Mouse (Mus musculus) stomach, embryonic 16.5 days (tissue): ENCODE measurements around the gene Robo1. TPM values are rescaled to one million over a fixed set of nuclear protein-coding genes. Genes with fewer than 3 reads are reported as not detected.

Source experiments
- ATAC-seq: fragments of 200-750 bp; cut with Nextera tagmentation; 2 replicates; pipeline ENCODE4 v1.8.0; 2017; ENCODE audit warnings: moderate number of reproducible peaks, moderate TSS enrichment; ENCODE audit not compliant: insufficient read depth, low FRiP score
- H3K27ac ChIP-seq: fragments of 300-500 bp; sonication (generic); 2 replicates; pipeline ENCODE4 v1.5.1; 2014; ENCODE audit warnings: low read length
- H3K27me3 ChIP-seq: fragments of 300-500 bp; sonication (generic); 2 replicates; pipeline ENCODE4 v1.6.1; 2014; ENCODE audit warnings: low read length, control low read depth, mixed read lengths; ENCODE audit not compliant: control insufficient read depth, insufficient read depth
- H3K36me3 ChIP-seq: fragments of 300-500 bp; sonication (generic); 2 replicates; pipeline ENCODE4 v1.6.1; 2014; ENCODE audit warnings: low read length; ENCODE audit not compliant: control insufficient read depth, insufficient read depth
- H3K4me1 ChIP-seq: fragments of 300-500 bp; sonication (generic); 2 replicates; pipeline ENCODE4 v1.6.1; 2014; ENCODE audit warnings: low read length, control low read depth, mixed read lengths; ENCODE audit not compliant: control insufficient read depth, insufficient read depth
- H3K4me2 ChIP-seq: fragments of 300-500 bp; sonication (generic); 2 replicates; pipeline ENCODE4 v1.6.1; 2014; ENCODE audit warnings: low read depth, low read length, mixed read lengths
- H3K4me3 ChIP-seq: fragments of 300-500 bp; sonication (generic); replicated peaks from 2 replicates; pipeline ENCODE4 v1.5.1; 2014; ENCODE audit warnings: mild to moderate bottlenecking, low read length
- H3K9ac ChIP-seq: fragments of 300-500 bp; sonication (generic); 2 replicates; pipeline ENCODE4 v1.6.1; 2014; ENCODE audit warnings: low read length
- H3K9me3 ChIP-seq: fragments of 300-500 bp; sonication (generic); replicated peaks from 2 replicates; pipeline ENCODE4 v1.6.1; 2016; ENCODE audit warnings: low read length, control low read depth; ENCODE audit not compliant: control insufficient read depth
- WGBS: fragments of 180-500 bp; shearing (Covaris S2); extraction: QIAGEN DNeasy Blood & Tissue Kit; methylation state at CpG from one replicate; pipeline ENCODE4 v1.1.7; 2014; 5-methylcytosine and 5-hydroxymethylcytosine counted together
- polyA plus RNA-seq: library from polyadenylated mRNA; unstranded; fragments of >200 nt; fragmentation: Nextera tagmentation; extraction: Ambion mirVana; gene quantifications from 2 replicates; pipeline ENCODE4 v1.2.1, GENCODE M21; 2015

Gene Robo1
- polyA plus RNA-seq, 1 experiment from 2014 or later = 23.4 TPM

DNA sequence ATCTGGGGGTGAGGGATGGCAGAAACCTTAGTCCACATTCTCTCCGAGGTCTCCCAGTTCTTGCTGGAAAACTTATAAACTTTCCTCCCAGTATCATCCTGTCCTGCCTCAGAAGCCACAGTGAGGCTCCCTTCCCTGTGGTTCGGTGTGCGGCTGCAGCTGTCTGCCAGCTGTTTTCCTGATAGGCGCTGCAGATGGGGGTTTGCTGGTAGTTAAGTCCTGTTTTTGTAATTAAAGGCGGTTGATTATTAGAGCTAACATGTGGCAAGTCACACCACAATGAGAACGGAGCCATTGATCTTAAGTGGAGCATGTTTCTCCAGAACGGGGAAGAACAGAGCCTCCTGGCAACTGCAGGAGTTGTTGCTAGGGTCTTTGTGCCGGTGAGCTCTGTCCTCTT is 699.3 kb downstream of the Robo1 start:
- Histone ChIP-seq H3K9me3 (no peaks in the 10 kb centered on the region), H3K4me2 (no peak overlapping the region), H3K27ac (no peak overlapping the region), H3K4me1 (no peaks in the 10 kb centered on the region), H3K4me3 (no peak overlapping the region), H3K9ac (no peak overlapping the region), H3K27me3 (no peaks in the 10 kb centered on the region), H3K36me3 (no peaks in the 10 kb centered on the region; the same call in 1 of the 2 replicates)
- no peak for ATAC-seq
- WGBS = 64% methylated on average over 8 of the region's 8 CpGs

- H3K27ac ChIP-seq = no peak overlapping the region
- H3K9me3 ChIP-seq = no peaks in the 10 kb centered on the region
- 79% methylated on average over 7 of the region's 7 CpGs for WGBS
- no peak overlapping the region for H3K9ac ChIP-seq
- no peak for ATAC-seq
- no peak overlapping the region for H3K4me2 ChIP-seq
- 0 out of 2 replicates have a peak, but pooled peaks cover 3% of the 10 kb centered on the region for H3K36me3 ChIP-seq
- no peak overlapping the region for H3K4me3 ChIP-seq
- no peaks in the 10 kb centered on the region for H3K4me1 ChIP-seq
- no peaks in the 10 kb centered on the region for H3K27me3 ChIP-seq
Measured at GRCm38 (mm10) chr16:73011313-73011712, 703.2 kb downstream of the Robo1 start.

GRCm38 (mm10) chr16:73012926-73013325 is 704.8 kb downstream of the Robo1 start:
- Histone ChIP-seq H3K9me3 (no peaks in the 10 kb centered on the region), H3K9ac (no peak overlapping the region), H3K4me3 (no peak overlapping the region), H3K27ac (no peak overlapping the region), H3K4me2 (no peak overlapping the region), H3K4me1 (no peaks in the 10 kb centered on the region), H3K27me3 (no peaks in the 10 kb centered on the region), H3K36me3 (0 out of 2 replicates have a peak, but pooled peaks cover 3% of the 10 kb centered on the region)
- 94% methylated on average over 11 of the region's 11 CpGs for WGBS
- no peak for ATAC-seq

GRCm38 (mm10) chr16:73014544-73014943 is 706.4 kb downstream of the Robo1 start:
- Histone ChIP-seq H3K4me2 (no peak overlapping the region), H3K36me3 (0 out of 2 replicates have a peak, but pooled peaks cover 3% of the 10 kb centered on the region), H3K27ac (no peak overlapping the region), H3K27me3 (no peaks in the 10 kb centered on the region), H3K4me1 (no peaks in the 10 kb centered on the region), H3K9ac (no peak overlapping the region), H3K4me3 (no peak overlapping the region), H3K9me3 (no peaks in the 10 kb centered on the region)
- ATAC-seq = no peak
- WGBS = 57% methylated on average over 8 of the region's 8 CpGs

DNA sequence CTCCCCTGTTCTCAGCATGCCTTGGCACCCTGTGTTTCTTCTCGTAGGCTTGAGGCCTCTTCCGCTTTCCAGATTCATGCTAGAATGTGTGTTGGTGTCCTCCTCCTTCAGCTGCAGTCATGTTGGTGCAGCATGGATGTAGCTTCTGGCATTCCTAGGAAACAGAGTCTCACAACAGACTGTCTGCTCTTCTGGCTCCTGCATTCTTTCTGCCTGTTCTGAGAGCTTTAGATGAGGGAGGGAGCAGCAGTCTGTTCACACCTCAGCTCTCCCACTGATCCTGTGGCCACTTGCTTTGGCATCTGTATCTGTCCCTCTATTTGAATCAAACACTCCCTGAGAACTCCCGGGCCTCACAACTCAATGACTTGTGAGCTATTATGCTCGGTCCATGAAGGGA is 707.9 kb downstream of the Robo1 start:
- H3K4me2 ChIP-seq = no peak overlapping the region
- ATAC-seq = no peak
- 70% methylated on average over 4 of the region's 4 CpGs for WGBS
- H3K9ac ChIP-seq = no peak overlapping the region
- H3K27me3 ChIP-seq = no peaks in the 10 kb centered on the region
- no peak overlapping the region for H3K27ac ChIP-seq
- no peaks in the 10 kb centered on the region for H3K9me3 ChIP-seq
- H3K4me3 ChIP-seq = no peak overlapping the region
- no peaks in the 10 kb centered on the region for H3K4me1 ChIP-seq
- H3K36me3 ChIP-seq = 0 out of 2 replicates have a peak, but pooled peaks cover 3% of the 10 kb centered on the region

GRCm38 (mm10) chr16:73016801-73017200 is 708.7 kb downstream of the Robo1 start:
- ATAC-seq = no peak

DNA sequence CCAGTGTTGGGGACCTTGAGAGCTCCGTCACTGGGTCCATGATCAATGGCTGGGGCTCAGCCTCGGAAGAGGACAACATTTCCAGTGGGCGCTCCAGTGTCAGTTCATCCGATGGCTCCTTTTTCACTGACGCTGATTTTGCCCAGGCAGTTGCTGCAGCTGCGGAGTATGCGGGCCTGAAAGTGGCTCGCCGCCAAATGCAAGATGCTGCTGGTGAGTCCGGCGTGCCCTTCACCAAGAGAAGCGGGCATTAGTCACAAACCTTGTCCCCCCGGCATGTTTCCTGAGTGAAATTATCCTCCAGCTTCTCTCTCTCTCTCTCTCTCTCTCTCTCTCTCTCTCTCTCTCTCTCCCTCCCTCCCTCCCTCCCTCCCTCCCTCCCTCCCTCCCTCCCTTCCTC is 716.2 kb downstream of the Robo1 start:
- Histone ChIP-seq H3K36me3 (0 out of 2 replicates have a peak, but pooled peaks cover 8% of the 10 kb centered on the region), H3K9ac (no peak overlapping the region), H3K9me3 (no peaks in the 10 kb centered on the region), H3K27me3 (no peaks in the 10 kb centered on the region), H3K4me2 (no peak overlapping the region), H3K4me1 (no peaks in the 10 kb centered on the region), H3K4me3 (no peak overlapping the region), H3K27ac (no peak overlapping the region)
- no peak for ATAC-seq
- 89% methylated on average over 13 of the region's 13 CpGs for WGBS

More at GRCm38 (mm10) chr16:73016801-73017200, 708.7 kb downstream of the Robo1 start:
- H3K36me3 ChIP-seq = 0 out of 2 replicates have a peak, but pooled peaks cover 3% of the 10 kb centered on the region
- H3K4me2 ChIP-seq = no peak overlapping the region
- no peaks in the 10 kb centered on the region for H3K4me1 ChIP-seq
- no peak overlapping the region for H3K4me3 ChIP-seq
- H3K9ac ChIP-seq = no peak overlapping the region
- WGBS = 66% methylated on average over 7 of the region's 7 CpGs
- no peaks in the 10 kb centered on the region for H3K27me3 ChIP-seq
- H3K27ac ChIP-seq = no peak overlapping the region
- no peaks in the 10 kb centered on the region for H3K9me3 ChIP-seq

- no peaks in the 10 kb centered on the region for H3K27me3 ChIP-seq
- no peaks in the 10 kb centered on the region for H3K9me3 ChIP-seq
- no peaks in the 10 kb centered on the region for H3K4me1 ChIP-seq
- H3K27ac ChIP-seq = no peak overlapping the region
- H3K36me3 ChIP-seq = 0 out of 2 replicates have a peak, but pooled peaks cover 4% of the 10 kb centered on the region
- 89% methylated on average over 14 of the region's 14 CpGs for WGBS
- no peak overlapping the region for H3K4me2 ChIP-seq
- no peak overlapping the region for H3K9ac ChIP-seq
- no peak for ATAC-seq
- H3K4me3 ChIP-seq = no peak overlapping the region
Measured at GRCm38 (mm10) chr16:73027692-73028091, 719.6 kb downstream of the Robo1 start.

GRCm38 (mm10) chr16:73030999-73031398 is 722.9 kb downstream of the Robo1 start:
- H3K36me3 ChIP-seq = no peaks in the 10 kb centered on the region
- H3K27me3 ChIP-seq = no peaks in the 10 kb centered on the region
- no peaks in the 10 kb centered on the region for H3K9me3 ChIP-seq
- 58% methylated on average over 4 of the region's 4 CpGs for WGBS
- H3K4me3 ChIP-seq = no peak overlapping the region
- no peaks in the 10 kb centered on the region for H3K4me1 ChIP-seq
- no peak overlapping the region for H3K9ac ChIP-seq
- H3K4me2 ChIP-seq = no peak overlapping the region
- no peak overlapping the region for H3K27ac ChIP-seq
- ATAC-seq = no peak
